Mouse (Mus musculus): ENCODE results near the gene Pip4p1. TPM values are rescaled to one million over a fixed set of nuclear protein-coding genes. Genes with fewer than 3 reads are reported as not detected.
A peak's percentile ranks its signal among the peaks of the same experiment; 100 is the strongest.
"Not testable (repeated sequence)": the region's sequence is repeated elsewhere in the genome, so short reads cannot be mapped to it uniquely, and the experiment has no call there.

Pip4p1 gene
- polyA plus RNA-seq, 1 experiment from 2014 or later = 30.3 TPM

GRCm38 (mm10) chr14:50930377-50930753, 291 bp downstream of the Pip4p1 start:
- 0% methylated on average over 38 of the region's 38 CpGs for WGBS (ENCODE audit: insufficient replicate concordance)
- peak overlapping the region; percentile 80 for H3K27ac ChIP-seq (ENCODE audit: low read depth, low read length)
- H3K9ac ChIP-seq (ENCODE audit: low read depth, low read length) = peak overlapping the region; percentile 97
- H3K27me3 ChIP-seq (ENCODE audit: control insufficient read depth, insufficient read depth, low read length) = no peaks in the 10 kb centered on the region
- H3K4me3 ChIP-seq (ENCODE audit: low read depth, low read length) = peak overlapping the region; percentile 97
- H3K4me1 ChIP-seq (ENCODE audit: control insufficient read depth, insufficient read depth, low read length) = peaks cover 7% of the 10 kb centered on the region
- peak; percentile 53 for ATAC-seq (replicated peaks; ENCODE audit: insufficient number of reproducible peaks, low FRiP score, low TSS enrichment)
- H3K4me2 ChIP-seq = peak overlapping the region; percentile 87
- peaks cover 24% of the 10 kb centered on the region for H3K36me3 ChIP-seq (ENCODE audit: control insufficient read depth, insufficient read depth, low read length)
- no peaks in the 10 kb centered on the region for H3K9me3 ChIP-seq (replicated peaks; ENCODE audit: control insufficient read depth, low read length)

- H3K9me3 ChIP-seq (replicated peaks; ENCODE audit: control insufficient read depth, low read length) = no peaks in the 10 kb centered on the region
- ATAC-seq (replicated peaks; ENCODE audit: insufficient number of reproducible peaks, low FRiP score, low TSS enrichment) = no peak
- 18% methylated on average over 10 of the region's 10 CpGs for WGBS (ENCODE audit: insufficient replicate concordance)
- H3K4me3 ChIP-seq (ENCODE audit: low read depth, low read length) = peak overlapping the region; percentile 97
- peak overlapping the region; percentile 87 for H3K4me2 ChIP-seq
- H3K4me1 ChIP-seq (ENCODE audit: control insufficient read depth, insufficient read depth, low read length) = peaks cover 7% of the 10 kb centered on the region
- H3K27me3 ChIP-seq (ENCODE audit: control insufficient read depth, insufficient read depth, low read length) = no peaks in the 10 kb centered on the region
- peak overlapping the region; percentile 80 for H3K27ac ChIP-seq (ENCODE audit: low read depth, low read length)
- H3K36me3 ChIP-seq (ENCODE audit: control insufficient read depth, insufficient read depth, low read length) = peaks cover 24% of the 10 kb centered on the region
- peak overlapping the region; percentile 97 for H3K9ac ChIP-seq (ENCODE audit: low read depth, low read length)
Measured at GRCm38 (mm10) chr14:50929951-50930350, 705 bp downstream of the Pip4p1 start.

DNA sequence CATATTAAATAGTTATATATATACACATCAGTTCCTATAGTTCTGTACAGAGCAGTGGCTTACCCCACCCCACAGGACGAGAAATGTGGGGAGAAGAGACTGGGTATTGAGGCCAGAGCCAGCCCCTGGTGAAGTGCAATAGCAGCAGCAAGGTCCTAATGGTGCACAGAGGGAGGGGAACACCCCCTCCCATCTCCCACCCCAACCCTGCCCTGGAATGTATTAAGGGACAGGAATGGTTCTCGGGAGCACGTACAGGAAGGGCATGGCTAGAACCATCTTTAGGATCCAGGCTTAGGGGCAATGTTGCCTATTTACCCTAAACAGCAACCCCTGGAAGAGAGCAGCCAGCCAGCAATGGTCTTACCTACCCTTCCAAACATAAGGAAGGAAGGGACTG, 3.3 kb downstream of the Pip4p1 start:
- no peaks in the 10 kb centered on the region for H3K27me3 ChIP-seq (ENCODE audit: control insufficient read depth, insufficient read depth, low read length)
- H3K36me3 ChIP-seq (ENCODE audit: control insufficient read depth, insufficient read depth, low read length) = peaks cover 24% of the 10 kb centered on the region
- 82% methylated on average over 3 of the region's 3 CpGs for WGBS (ENCODE audit: insufficient replicate concordance)
- no peak overlapping the region for H3K27ac ChIP-seq (ENCODE audit: low read depth, low read length)
- peaks cover 7% of the 10 kb centered on the region for H3K4me1 ChIP-seq (ENCODE audit: control insufficient read depth, insufficient read depth, low read length)
- no peak for ATAC-seq (replicated peaks; ENCODE audit: insufficient number of reproducible peaks, low FRiP score, low TSS enrichment)
- H3K4me3 ChIP-seq (ENCODE audit: low read depth, low read length) = no peak overlapping the region
- H3K4me2 ChIP-seq = no peak overlapping the region
- no peaks in the 10 kb centered on the region for H3K9me3 ChIP-seq (replicated peaks; ENCODE audit: control insufficient read depth, low read length)
- H3K9ac ChIP-seq (ENCODE audit: low read depth, low read length) = no peak overlapping the region

DNA sequence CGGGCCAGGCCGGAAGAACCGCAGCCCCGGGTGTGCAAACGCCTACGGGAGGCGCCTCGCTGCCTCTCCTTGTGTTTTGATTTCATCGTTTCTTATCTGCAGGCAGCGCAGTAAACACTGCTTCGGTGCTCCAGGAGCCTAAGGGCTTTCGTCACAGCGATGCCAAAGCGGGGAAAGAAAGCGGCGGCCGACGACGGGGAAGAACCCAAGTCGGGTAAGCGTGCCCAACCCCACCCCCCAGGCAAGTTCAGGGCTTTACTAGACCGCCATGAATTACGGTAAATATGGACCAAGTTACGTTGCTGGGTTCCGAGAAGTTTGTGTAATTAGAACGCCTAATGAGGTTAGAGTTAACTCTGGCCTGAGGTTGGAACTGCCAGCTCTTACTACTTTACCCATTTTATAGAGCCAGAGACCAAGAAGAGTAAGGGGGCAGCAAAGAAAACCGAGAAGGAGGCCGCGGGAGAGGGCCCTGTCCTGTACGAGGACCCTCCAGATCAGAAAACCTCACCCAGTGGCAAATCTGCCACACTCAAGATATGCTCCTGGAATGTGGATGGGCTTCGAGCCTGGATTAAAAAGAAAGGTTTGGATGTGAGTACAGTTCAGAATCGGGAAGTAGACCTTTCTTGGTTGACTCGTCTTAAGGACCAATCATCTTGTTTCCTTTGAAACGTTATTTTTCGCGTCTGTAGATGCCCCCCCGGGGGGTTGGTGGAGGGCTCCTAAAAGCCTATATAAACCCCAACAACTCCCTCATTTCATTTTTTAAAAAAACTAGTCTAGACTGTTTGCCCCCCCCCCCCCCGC, 5.3 kb downstream of the Pip4p1 start:
- H3K4me3 ChIP-seq (ENCODE audit: low read depth, low read length) = peak overlapping the region; percentile 89
- H3K9me3 ChIP-seq (replicated peaks; ENCODE audit: control insufficient read depth, low read length) = no peaks in the 10 kb centered on the region
- H3K27me3 ChIP-seq (ENCODE audit: control insufficient read depth, insufficient read depth, low read length) = no peaks in the 10 kb centered on the region
- H3K4me1 ChIP-seq (ENCODE audit: control insufficient read depth, insufficient read depth, low read length) = peaks cover 7% of the 10 kb centered on the region
- H3K4me2 ChIP-seq = peak overlapping the region; percentile 80
- H3K9ac ChIP-seq (ENCODE audit: low read depth, low read length) = peak overlapping the region; percentile 93
- peak overlapping the region; percentile 93 for H3K27ac ChIP-seq (ENCODE audit: low read depth, low read length)
- H3K36me3 ChIP-seq (ENCODE audit: control insufficient read depth, insufficient read depth, low read length) = peaks cover 24% of the 10 kb centered on the region
- ATAC-seq (replicated peaks; ENCODE audit: insufficient number of reproducible peaks, low FRiP score, low TSS enrichment) = peak; percentile 40; the same call in 1 of the 2 replicates
- WGBS (ENCODE audit: insufficient replicate concordance) = 2% methylated on average over 38 of the region's 38 CpGs

DNA sequence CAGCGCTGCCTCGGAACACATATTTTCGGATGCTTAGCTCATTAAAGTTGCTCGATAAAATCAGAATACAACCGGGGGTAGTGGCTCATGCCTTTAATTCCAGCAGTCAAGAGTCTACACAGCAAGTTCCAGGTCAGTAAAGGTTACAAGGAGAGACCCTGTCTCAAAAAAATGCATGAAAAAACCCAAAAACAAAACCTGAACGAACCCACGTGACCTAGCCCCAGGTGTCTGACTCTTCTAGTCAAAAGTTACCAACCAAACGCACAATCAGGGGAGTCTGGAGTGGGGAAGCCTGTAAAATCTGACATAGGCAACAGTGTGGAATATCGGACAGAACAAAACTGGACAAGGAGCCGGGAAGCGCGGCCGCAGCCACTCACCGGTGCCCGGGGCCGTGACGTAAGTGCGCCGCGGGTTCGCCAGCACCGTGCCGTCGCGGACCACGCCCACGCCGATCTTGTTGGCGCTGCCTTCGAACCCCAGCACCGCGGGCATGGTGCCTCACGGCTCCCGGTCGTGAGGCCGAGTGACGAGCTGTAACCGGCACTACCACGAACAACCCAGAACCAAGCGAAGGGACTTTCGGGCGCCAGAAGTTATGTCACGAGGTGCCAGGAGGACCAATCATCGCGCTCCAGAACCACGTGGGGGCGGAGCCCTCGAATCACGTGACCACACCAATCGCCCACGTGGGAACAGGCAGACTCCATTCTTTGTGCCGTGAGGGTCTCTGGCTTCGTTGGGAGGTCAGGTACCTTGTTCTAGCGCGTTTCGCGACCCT, 6.2 kb downstream of the Pip4p1 start, which contains the start of the genes Osgep and Apex1:
Gene Osgep, minus strand, starts transcription at position 613 of the 784 bp plus-strand sequence.
Gene Apex1, plus strand, starts transcription at position 688 of the 784 bp plus-strand sequence.
- under 1% methylated on average over 57 of the region's 57 CpGs for WGBS (ENCODE audit: insufficient replicate concordance)
- H3K4me2 ChIP-seq = peak within 1 kb of the TSS; percentile 80
- H3K9me3 ChIP-seq (replicated peaks; ENCODE audit: control insufficient read depth, low read length) = no peaks in the 10 kb centered on the region
- no peaks in the 10 kb centered on the region for H3K27me3 ChIP-seq (ENCODE audit: control insufficient read depth, insufficient read depth, low read length)
- H3K4me1 ChIP-seq (ENCODE audit: control insufficient read depth, insufficient read depth, low read length) = no peaks in the 10 kb centered on the region; the same call in none of the 2 replicates
- peak within 1 kb of the TSS; percentile 93 for H3K9ac ChIP-seq (ENCODE audit: low read depth, low read length)
- peaks cover 27% of the 10 kb centered on the region for H3K36me3 ChIP-seq (ENCODE audit: control insufficient read depth, insufficient read depth, low read length)
- ATAC-seq (replicated peaks; ENCODE audit: insufficient number of reproducible peaks, low FRiP score, low TSS enrichment) = peak; percentile 95
- peak within 1 kb of the TSS; percentile 93 for H3K27ac ChIP-seq (ENCODE audit: low read depth, low read length)
- peak within 1 kb of the TSS; percentile 89 for H3K4me3 ChIP-seq (ENCODE audit: low read depth, low read length)

DNA sequence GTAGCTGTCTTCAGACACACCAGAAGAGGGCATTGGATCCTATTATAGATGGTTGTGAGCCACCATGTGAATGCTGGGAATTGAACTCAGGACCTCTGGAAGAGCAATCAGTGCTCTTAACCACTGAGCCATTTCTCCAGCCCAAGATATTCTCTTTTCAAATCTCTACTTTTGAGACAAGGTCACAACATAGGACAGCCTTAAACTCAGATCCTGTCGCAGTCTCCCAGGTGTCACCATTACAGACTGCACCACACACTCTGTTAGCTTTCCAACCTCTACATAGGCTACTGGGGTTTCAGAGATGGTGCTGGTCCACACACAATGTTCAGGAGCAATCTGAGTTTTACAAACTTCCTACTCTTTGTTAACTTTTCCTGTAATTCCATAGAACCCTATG, 7.2 kb downstream of the Pip4p1 start:
- H3K27me3 ChIP-seq (ENCODE audit: control insufficient read depth, insufficient read depth, low read length); H3K9ac ChIP-seq (ENCODE audit: low read depth, low read length); H3K9me3 ChIP-seq (replicated peaks; ENCODE audit: control insufficient read depth, low read length); ATAC-seq (replicated peaks; ENCODE audit: insufficient number of reproducible peaks, low FRiP score, low TSS enrichment); H3K4me1 ChIP-seq (ENCODE audit: control insufficient read depth, insufficient read depth, low read length); H3K27ac ChIP-seq (ENCODE audit: low read depth, low read length): not testable (repeated sequence)
- Histone ChIP-seq H3K36me3 (ENCODE audit: control insufficient read depth, insufficient read depth, low read length) (peaks cover 19% of the 10 kb centered on the region), H3K4me3 (ENCODE audit: low read depth, low read length) (peak overlapping the region; percentile 89), H3K4me2 (peak overlapping the region; percentile 80)
- 57% methylated on average over 1 of the region's 1 CpGs for WGBS (ENCODE audit: insufficient replicate concordance)

- no peaks in the 10 kb centered on the region for H3K4me1 ChIP-seq (ENCODE audit: control insufficient read depth, insufficient read depth, low read length)
- H3K27me3 ChIP-seq (ENCODE audit: control insufficient read depth, insufficient read depth, low read length) = no peaks in the 10 kb centered on the region
- no peak for ATAC-seq (replicated peaks; ENCODE audit: insufficient number of reproducible peaks, low FRiP score, low TSS enrichment)
- no peaks in the 10 kb centered on the region for H3K9me3 ChIP-seq (replicated peaks; ENCODE audit: control insufficient read depth, low read length)
- 51% methylated on average over 3 of the region's 3 CpGs for WGBS (ENCODE audit: insufficient replicate concordance)
- no peak overlapping the region for H3K4me3 ChIP-seq (ENCODE audit: low read depth, low read length)
- no peak overlapping the region for H3K27ac ChIP-seq (ENCODE audit: low read depth, low read length)
- peaks cover 15% of the 10 kb centered on the region for H3K36me3 ChIP-seq (ENCODE audit: control insufficient read depth, insufficient read depth, low read length)
- H3K9ac ChIP-seq (ENCODE audit: low read depth, low read length) = no peak overlapping the region
- no peak overlapping the region for H3K4me2 ChIP-seq
Measured at GRCm38 (mm10) chr14:50911356-50911755, 19.3 kb downstream of the Pip4p1 start.

DNA sequence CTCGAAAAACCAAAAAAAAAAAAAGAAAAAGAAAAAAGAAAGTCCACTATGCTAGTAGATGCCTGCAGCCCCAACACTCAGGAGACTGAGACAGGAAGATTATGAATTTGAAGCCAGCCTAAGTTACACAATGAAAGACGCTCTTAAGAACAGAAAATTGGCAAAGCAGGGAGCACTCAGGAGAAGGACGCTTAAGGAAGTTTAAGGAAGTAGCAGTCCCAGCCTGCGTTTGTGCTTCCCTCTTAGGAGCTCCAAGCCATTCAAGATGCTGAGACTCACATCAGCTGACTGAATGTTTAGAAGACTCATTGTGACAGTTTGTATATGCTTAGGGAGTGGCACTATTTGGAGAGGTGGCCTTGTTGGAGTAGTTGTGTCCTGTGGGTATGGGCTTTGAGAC, 22.5 kb downstream of the Pip4p1 start:
- H3K27me3 ChIP-seq (ENCODE audit: control insufficient read depth, insufficient read depth, low read length) = no peaks in the 10 kb centered on the region
- no peak overlapping the region for H3K4me3 ChIP-seq (ENCODE audit: low read depth, low read length)
- 0 out of 2 replicates have a peak, but pooled peaks cover 4% of the 10 kb centered on the region for H3K4me1 ChIP-seq (ENCODE audit: control insufficient read depth, insufficient read depth, low read length)
- no peak overlapping the region for H3K9ac ChIP-seq (ENCODE audit: low read depth, low read length)
- no peak overlapping the region for H3K4me2 ChIP-seq
- ATAC-seq (replicated peaks; ENCODE audit: insufficient number of reproducible peaks, low FRiP score, low TSS enrichment) = no peak
- no peaks in the 10 kb centered on the region for H3K36me3 ChIP-seq (ENCODE audit: control insufficient read depth, insufficient read depth, low read length)
- no peak overlapping the region for H3K27ac ChIP-seq (ENCODE audit: low read depth, low read length)
- 69% methylated on average over 4 of the region's 4 CpGs for WGBS (ENCODE audit: insufficient replicate concordance)
- no peaks in the 10 kb centered on the region for H3K9me3 ChIP-seq (replicated peaks; ENCODE audit: control insufficient read depth, low read length)
